Mouse (Mus musculus) stomach, embryonic 14.5 days (tissue): ENCODE measurements around the gene Tssk2. TPM values are rescaled to one million over a fixed set of nuclear protein-coding genes. Genes with fewer than 3 reads are reported as not detected.
A peak's percentile ranks its signal among the peaks of the same experiment; 100 is the strongest.

Experiments
- ATAC-seq: fragments of 200-750 bp; cut with Nextera tagmentation; 2 replicates; pipeline ENCODE4 v1.8.0; 2017; ENCODE audit warnings: low read depth, moderate TSS enrichment; ENCODE audit not compliant: insufficient number of reproducible peaks, insufficient read depth, low FRiP score
- H3K27ac ChIP-seq: fragments of 300-500 bp; sonication (generic); 2 replicates; pipeline ENCODE4 v1.5.1; 2014; ENCODE audit warnings: mild to moderate bottlenecking, low read length, moderate library complexity, mixed read lengths
- H3K27me3 ChIP-seq: fragments of 300-500 bp; sonication (generic); 2 replicates; pipeline ENCODE4 v1.6.1; 2014; ENCODE audit warnings: low read length, control low read depth, mixed read lengths; ENCODE audit not compliant: control insufficient read depth, insufficient read depth
- H3K36me3 ChIP-seq: fragments of 300-500 bp; sonication (generic); 2 replicates; pipeline ENCODE4 v1.6.1; 2014; ENCODE audit warnings: mild to moderate bottlenecking, control low read depth, low read length, moderate library complexity, mixed read lengths; ENCODE audit not compliant: control insufficient read depth, insufficient read depth
- H3K4me1 ChIP-seq: fragments of 300-500 bp; sonication (generic); 2 replicates; pipeline ENCODE4 v1.6.1; 2014; ENCODE audit warnings: low read length, control low read depth, mixed read lengths; ENCODE audit not compliant: control insufficient read depth, insufficient read depth
- H3K4me2 ChIP-seq: fragments of 300-500 bp; sonication (generic); replicated peaks from 2 replicates; pipeline ENCODE4 v1.6.1; 2014; ENCODE audit warnings: low read depth, low read length, control low read depth
- H3K4me3 ChIP-seq: fragments of 300-500 bp; sonication (generic); 2 replicates; pipeline ENCODE4 v1.5.1; 2014; ENCODE audit warnings: low read depth, low read length, control low read depth
- H3K9ac ChIP-seq: fragments of 300-500 bp; sonication (generic); replicated peaks from 2 replicates; pipeline ENCODE4 v1.6.1; 2014; ENCODE audit warnings: low read depth, mild to moderate bottlenecking, control low read depth, low read length, moderate library complexity, mixed read lengths
- H3K9me3 ChIP-seq: fragments of 300-500 bp; sonication (generic); 2 replicates; pipeline ENCODE4 v1.6.1; 2016; ENCODE audit warnings: low read depth, low read length, control low read depth; ENCODE audit not compliant: control insufficient read depth
- WGBS: fragments of 180-500 bp; shearing (Covaris S2); extraction: QIAGEN DNeasy Blood & Tissue Kit; methylation state at CpG from one replicate; pipeline ENCODE4 v1.1.7; 2014; 5-methylcytosine and 5-hydroxymethylcytosine counted together
- polyA plus RNA-seq: library from polyadenylated mRNA; unstranded; fragments of >200 nt; fragmentation: Nextera tagmentation; extraction: Ambion mirVana; gene quantifications from 2 replicates; pipeline ENCODE4 v1.2.1, GENCODE M21; 2014

Gene Tssk2
- polyA plus RNA-seq, 1 experiment from 2014 or later, result not detected

GRCm38 (mm10) chr16:17865770-17866169 lies 32.7 kb upstream of the Tssk2 start:
- Histone ChIP-seq H3K4me1 (no peaks in the 10 kb centered on the region), H3K4me2 (no peak overlapping the region), H3K9ac (no peak overlapping the region), H3K4me3 (no peak overlapping the region), H3K9me3 (no peaks in the 10 kb centered on the region), H3K27me3 (no peaks in the 10 kb centered on the region), H3K27ac (no peak overlapping the region), H3K36me3 (peaks cover 14% of the 10 kb centered on the region)
- 0 out of 2 replicates have a peak, but pooled peaks have one; percentile 79 for ATAC-seq
- 66% methylated on average over 6 of the region's 6 CpGs for WGBS

- Histone ChIP-seq H3K4me3 (no peak overlapping the region), H3K4me2 (no peak overlapping the region), H3K27ac (no peak overlapping the region), H3K9me3 (no peaks in the 10 kb centered on the region), H3K4me1 (no peaks in the 10 kb centered on the region), H3K36me3 (peaks cover 32% of the 10 kb centered on the region), H3K27me3 (no peaks in the 10 kb centered on the region), H3K9ac (no peak overlapping the region)
- WGBS, result 77% methylated on average over 5 of the region's 5 CpGs
- no peak for ATAC-seq
Observed at GRCm38 (mm10) chr16:17871248-17871647, 27.2 kb upstream of the Tssk2 start.

DNA sequence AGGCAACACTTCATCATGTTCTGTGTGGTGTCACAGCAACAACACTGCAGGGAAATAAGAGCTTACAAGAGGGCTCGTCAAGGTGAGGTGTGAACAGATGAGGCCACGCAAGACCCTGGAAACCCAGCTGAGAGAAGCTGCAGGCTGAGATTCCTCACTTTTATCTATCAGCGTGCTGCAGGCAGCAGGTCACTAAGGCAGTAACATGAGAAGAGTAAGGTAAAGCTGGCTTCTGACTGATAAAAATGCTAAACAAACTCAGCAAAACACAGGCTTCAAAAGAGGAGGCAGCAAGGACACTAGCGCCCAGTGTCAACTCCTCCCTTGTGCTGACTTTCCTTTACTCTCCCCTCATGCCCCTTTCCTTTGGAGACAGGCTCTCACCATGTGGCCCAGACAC lies 25.4 kb upstream of the Tssk2 start:
- H3K27ac ChIP-seq, result no peak overlapping the region
- no peaks in the 10 kb centered on the region for H3K4me1 ChIP-seq
- H3K9ac ChIP-seq, result no peak overlapping the region
- WGBS, result 40% methylated on average over 4 of the region's 4 CpGs
- no peak overlapping the region for H3K4me3 ChIP-seq
- H3K36me3 ChIP-seq, result peaks cover 32% of the 10 kb centered on the region
- H3K9me3 ChIP-seq, result no peaks in the 10 kb centered on the region
- no peak overlapping the region for H3K4me2 ChIP-seq
- no peaks in the 10 kb centered on the region for H3K27me3 ChIP-seq
- no peak for ATAC-seq

GRCm38 (mm10) chr16:17875174-17875573 lies 23.3 kb upstream of the Tssk2 start:
- H3K9ac ChIP-seq, result no peak overlapping the region
- H3K9me3 ChIP-seq, result no peaks in the 10 kb centered on the region
- 81% methylated on average over 4 of the region's 4 CpGs for WGBS
- no peak for ATAC-seq
- no peaks in the 10 kb centered on the region for H3K4me1 ChIP-seq
- no peak overlapping the region for H3K27ac ChIP-seq
- no peaks in the 10 kb centered on the region for H3K27me3 ChIP-seq
- peaks cover 23% of the 10 kb centered on the region for H3K36me3 ChIP-seq
- no peak overlapping the region for H3K4me3 ChIP-seq
- H3K4me2 ChIP-seq, result no peak overlapping the region

GRCm38 (mm10) chr16:17876096-17876495 lies 22.3 kb upstream of the Tssk2 start:
- WGBS, result 97% methylated on average over 1 of the region's 1 CpGs
- Histone ChIP-seq H3K4me1 (no peaks in the 10 kb centered on the region), H3K4me2 (no peak overlapping the region), H3K9ac (no peak overlapping the region), H3K36me3 (peaks cover 15% of the 10 kb centered on the region), H3K27me3 (no peaks in the 10 kb centered on the region), H3K27ac (no peak overlapping the region), H3K4me3 (no peak overlapping the region), H3K9me3 (no peaks in the 10 kb centered on the region)
- ATAC-seq, result no peak

DNA sequence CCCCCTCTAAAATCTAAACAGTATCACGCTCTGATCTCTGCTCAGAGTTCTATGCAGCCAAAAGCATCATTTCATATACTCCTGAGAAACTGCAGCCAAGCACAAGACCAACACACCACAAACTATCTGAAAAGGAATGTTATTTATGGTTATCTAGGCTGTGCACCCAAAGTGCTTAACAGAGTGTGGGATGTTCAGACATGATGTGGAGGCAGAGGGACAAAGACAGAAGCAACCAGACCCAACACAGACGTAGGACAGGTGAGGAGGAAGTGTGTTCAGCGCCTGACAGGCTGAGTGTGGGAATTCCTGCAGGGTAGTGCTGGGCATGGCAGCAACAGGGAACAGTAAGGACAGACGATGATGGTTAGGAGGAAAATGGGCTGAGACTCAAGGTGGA lies 18.9 kb upstream of the Tssk2 start:
- H3K4me1 ChIP-seq, result no peaks in the 10 kb centered on the region
- no peak overlapping the region for H3K27ac ChIP-seq
- no peaks in the 10 kb centered on the region for H3K9me3 ChIP-seq
- no peaks in the 10 kb centered on the region; the same call in 1 of the 2 replicates for H3K36me3 ChIP-seq
- no peaks in the 10 kb centered on the region for H3K27me3 ChIP-seq
- H3K4me2 ChIP-seq, result no peak overlapping the region
- H3K4me3 ChIP-seq, result no peak overlapping the region
- no peak for ATAC-seq
- 81% methylated on average over 4 of the region's 4 CpGs for WGBS
- no peak overlapping the region for H3K9ac ChIP-seq

DNA sequence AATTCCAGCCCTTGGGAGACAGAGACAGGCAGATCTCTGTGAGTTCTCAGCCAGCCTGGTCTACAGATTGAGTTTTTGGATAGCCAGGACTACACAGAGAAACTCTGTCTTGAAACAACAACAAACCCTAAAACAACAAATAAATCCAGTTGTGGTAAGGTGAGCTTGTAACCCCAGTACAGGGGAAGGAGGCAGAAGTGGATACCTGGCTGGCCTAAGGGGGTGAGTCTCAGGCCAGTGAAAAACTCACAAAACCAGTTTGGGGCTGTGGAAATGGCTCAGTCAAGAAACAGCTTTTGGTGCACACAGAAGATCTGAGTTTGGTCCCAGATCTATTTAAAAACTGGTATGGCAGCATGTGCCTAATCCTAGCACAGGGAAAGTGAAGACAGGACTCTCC lies 16.2 kb upstream of the Tssk2 start:
- H3K4me1 ChIP-seq, result no peaks in the 10 kb centered on the region
- H3K36me3 ChIP-seq, result no peaks in the 10 kb centered on the region; the same call in 1 of the 2 replicates
- H3K9me3 ChIP-seq, result no peaks in the 10 kb centered on the region
- H3K27ac ChIP-seq, result 0 out of 2 replicates have a peak overlapping the region, but pooled peaks have one; percentile 23
- no peak overlapping the region for H3K4me3 ChIP-seq
- H3K27me3 ChIP-seq, result no peaks in the 10 kb centered on the region
- no peak overlapping the region for H3K9ac ChIP-seq
- ATAC-seq, result no peak
- no peak overlapping the region for H3K4me2 ChIP-seq

- 68% methylated on average over 6 of the region's 6 CpGs for WGBS
- H3K27me3 ChIP-seq, result no peaks in the 10 kb centered on the region
- ATAC-seq, result no peak
- no peak overlapping the region for H3K4me3 ChIP-seq
- no peak overlapping the region for H3K27ac ChIP-seq
- H3K36me3 ChIP-seq, result no peaks in the 10 kb centered on the region; the same call in 1 of the 2 replicates
- H3K9me3 ChIP-seq, result no peaks in the 10 kb centered on the region
- H3K4me1 ChIP-seq, result no peaks in the 10 kb centered on the region
- H3K4me2 ChIP-seq, result no peak overlapping the region
- no peak overlapping the region for H3K9ac ChIP-seq
Observed at GRCm38 (mm10) chr16:17884116-17884515, 14.3 kb upstream of the Tssk2 start.

DNA sequence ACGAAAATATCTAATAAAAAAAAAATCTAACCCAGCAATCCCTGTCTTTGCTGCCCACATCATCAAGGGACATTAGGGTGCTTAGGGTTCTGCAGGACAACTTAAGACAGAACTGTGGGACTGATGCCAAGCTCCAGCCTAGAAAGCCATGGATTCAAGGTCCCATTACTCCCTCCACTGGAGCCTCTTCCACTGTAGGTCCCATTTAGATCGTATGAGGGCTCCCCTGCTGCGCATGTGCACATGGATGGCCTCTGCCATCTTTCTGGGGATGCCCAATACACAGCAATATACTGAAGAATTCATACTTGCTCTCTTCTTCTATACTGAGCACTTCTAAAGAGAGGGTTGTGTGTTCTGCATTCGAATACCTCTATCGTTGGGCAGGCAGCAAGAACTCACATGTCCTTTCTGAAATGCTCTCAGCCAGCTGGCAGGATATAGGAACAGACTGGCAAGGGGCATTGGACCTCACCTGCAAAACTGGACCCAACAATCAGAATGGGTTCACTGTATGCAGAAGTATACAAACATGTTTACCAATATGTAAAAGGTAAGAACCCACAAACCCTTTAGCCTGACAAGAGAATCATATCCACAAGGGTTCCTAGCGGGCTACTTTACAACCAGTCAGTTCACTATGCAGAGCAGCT lies 8.6 kb upstream of the Tssk2 start:
- no peak overlapping the region for H3K27ac ChIP-seq
- peaks cover 12% of the 10 kb centered on the region for H3K4me1 ChIP-seq
- no peaks in the 10 kb centered on the region for H3K36me3 ChIP-seq
- H3K4me3 ChIP-seq, result peak overlapping the region; percentile 98; the same call in 1 of the 2 replicates
- H3K9ac ChIP-seq, result 0 out of 2 replicates have a peak overlapping the region, but pooled peaks have one; percentile 94
- H3K9me3 ChIP-seq, result no peaks in the 10 kb centered on the region
- no peaks in the 10 kb centered on the region for H3K27me3 ChIP-seq
- WGBS, result 87% methylated on average over 6 of the region's 6 CpGs
- peak overlapping the region; percentile 81 for H3K4me2 ChIP-seq
- ATAC-seq, result no peak
